Comparison of ENCODE assay signal across 8 mouse cellular contexts in genomic region chr3:14381421-14381992, GRCm38 (mm10).
DNase-seq lines count a peak whose midpoint lies in the region; ATAC-seq lines count a peak whose summit lies in the region.

No protein-coding gene starts in this region.

- peak; percentile 40 for DNase-seq in CD4-positive, CD25-positive, alpha-beta regulatory T cell, adult 2 months (ENCODE audit: low read depth, low spot score)
- peak; percentile 71 for DNase-seq in adrenal gland, postnatal 25 days
- peak; percentile 60 to 66 for DNase-seq in heart, postnatal 14 days
- DNase-seq in large intestine, adult 2 months (ENCODE audit: low read depth, low spot score): peak; percentile 7
- peak; percentile 5 to 10 for DNase-seq in thymus, postnatal 36 days

- peaks cover 3% of the 10 kb centered on the region; the same call in 1 of the 2 replicates for H3K4me1 ChIP-seq in embryonic facial prominence, embryonic 13.5 days
- no peaks in the 10 kb centered on the region for H3K4me1 ChIP-seq in liver, embryonic 15.5 days (replicated peaks)
- no peaks in the 10 kb centered on the region for H3K4me1 ChIP-seq in neural tube, embryonic 14.5 days (ENCODE audit: control insufficient read depth, insufficient read depth, low read length)

- H3K9ac ChIP-seq in embryonic facial prominence, embryonic 13.5 days: no peak overlapping the region
- no peak overlapping the region for H3K9ac ChIP-seq in liver, embryonic 15.5 days
- no peak overlapping the region for H3K9ac ChIP-seq in neural tube, embryonic 14.5 days (replicated peaks; ENCODE audit: low read depth, low read length)

- no peaks in the 10 kb centered on the region for H3K36me3 ChIP-seq in embryonic facial prominence, embryonic 13.5 days
- no peaks in the 10 kb centered on the region for H3K36me3 ChIP-seq in liver, embryonic 15.5 days (replicated peaks)
- H3K36me3 ChIP-seq in neural tube, embryonic 14.5 days (ENCODE audit: control insufficient read depth, insufficient read depth, low read length): no peaks in the 10 kb centered on the region

- WGBS in embryonic facial prominence, embryonic 13.5 days: 8% methylated on average over 18 of the region's 18 CpGs
- 14% methylated on average over 18 of the region's 18 CpGs for WGBS in large intestine, adult 2 months
- WGBS in liver, embryonic 15.5 days (ENCODE audit: insufficient replicate concordance): 12% methylated on average over 18 of the region's 18 CpGs
- WGBS in neural tube, embryonic 14.5 days: 13% methylated on average over 18 of the region's 18 CpGs

- peak overlapping the region; percentile 52 for H3K4me2 ChIP-seq in embryonic facial prominence, embryonic 13.5 days
- peak overlapping the region; percentile 48 for H3K4me2 ChIP-seq in liver, embryonic 15.5 days
- peak overlapping the region; percentile 32 for H3K4me2 ChIP-seq in neural tube, embryonic 14.5 days (ENCODE audit: low read depth, low read length)

- no peaks in the 10 kb centered on the region for H3K9me3 ChIP-seq in embryonic facial prominence, embryonic 13.5 days
- H3K9me3 ChIP-seq in liver, embryonic 15.5 days (replicated peaks): no peaks in the 10 kb centered on the region
- H3K9me3 ChIP-seq in neural tube, embryonic 14.5 days (ENCODE audit: control insufficient read depth, low read length): no peaks in the 10 kb centered on the region

- no peaks in the 10 kb centered on the region for H3K27me3 ChIP-seq in embryonic facial prominence, embryonic 13.5 days
- no peaks in the 10 kb centered on the region for H3K27me3 ChIP-seq in liver, embryonic 15.5 days
- H3K27me3 ChIP-seq in neural tube, embryonic 14.5 days (ENCODE audit: control insufficient read depth, insufficient read depth, low read length): no peaks in the 10 kb centered on the region

- ATAC-seq in embryonic facial prominence, embryonic 13.5 days (ENCODE audit: insufficient number of reproducible peaks, insufficient read depth, low FRiP score, low TSS enrichment, low read depth): peak; percentile 85
- ATAC-seq in liver, embryonic 15.5 days (ENCODE audit: insufficient read depth): no peak
- ATAC-seq in neural tube, embryonic 14.5 days (ENCODE audit: low read depth): peak; percentile 96

- H3K4me3 ChIP-seq in embryonic facial prominence, embryonic 13.5 days: peak overlapping the region; percentile 15
- H3K4me3 ChIP-seq in liver, embryonic 15.5 days (replicated peaks): no peak overlapping the region
- no peak overlapping the region for H3K4me3 ChIP-seq in neural tube, embryonic 14.5 days (ENCODE audit: low read depth, low read length)

- no peak overlapping the region for H3K27ac ChIP-seq in embryonic facial prominence, embryonic 13.5 days
- H3K27ac ChIP-seq in liver, embryonic 15.5 days (replicated peaks): no peak overlapping the region
- no peak overlapping the region for H3K27ac ChIP-seq in neural tube, embryonic 14.5 days (ENCODE audit: low read depth, low read length)

- intact Hi-C loops in heart, postnatal 14 days (cut with DNase I): loop anchor here (5.0 to 10.0 kb wide), 2 partner anchors 283 to 504 kb away; no protein-coding TSS in a partner anchor

Comparison
In these comparisons a context has a peak if more than half of its experiments do, and no peak if none do; other contexts are left out.
1. DNase-seq: peak in every context shown above with its lines; median percentile 71 in adrenal gland, postnatal 25 days; 63 in heart, postnatal 14 days; 40 in CD4-positive, CD25-positive, alpha-beta regulatory T cell, adult 2 months; 8 in thymus, postnatal 36 days; 7 in large intestine, adult 2 months.